Mouse (Mus musculus) embryonic fibroblast, embryonic 13.5 days (primary cell): ENCODE results near the gene Fam207a.

Source experiments
- CTCF ChIP-seq: IDR thresholded peaks from 2 replicates; pipeline ENCODE4 v1.5.1; 2011; ENCODE audit warnings: mild to moderate bottlenecking, control low read depth, low read length, moderate library complexity, borderline replicate concordance; ENCODE audit not compliant: insufficient read depth
- POLR2A ChIP-seq: IDR thresholded peaks from 2 replicates; pipeline ENCODE4 v1.6.1; 2011; ENCODE audit warnings: low read depth, mild to moderate bottlenecking, control low read depth, low read length, moderate library complexity

- TF ChIP-seq CTCF, result no peak
- no peak for TF ChIP-seq POLR2A
Measured at GRCm38 (mm10) chr10:77565005-77565404, 49.4 kb upstream of the Fam207a start.
